Mouse (Mus musculus) thymus, adult 2 months (tissue): ENCODE measurements around the gene Memo1. TPM values are rescaled to one million over a fixed set of nuclear protein-coding genes. Genes with fewer than 3 reads are reported as not detected.
"Not testable (repeated sequence)": the region's sequence is repeated elsewhere in the genome, so short reads cannot be mapped to it uniquely, and the experiment has no call there.

Experiments
- DNase-seq: peaks from one replicate; pipeline ENCODE4 v3.0.0; 2021
- H3K27ac ChIP-seq: fragments of 200-500 bp; 2 replicates; pipeline ENCODE4 v1.5.1; 2012; ENCODE audit warnings: low read length, control low read depth; ENCODE audit not compliant: control insufficient read depth, insufficient read depth
- H3K27me3 ChIP-seq: fragments of 200-500 bp; 2 replicates; pipeline ENCODE4 v1.6.1; 2012; ENCODE audit warnings: mild to moderate bottlenecking, low read length, moderate library complexity, mixed read lengths; ENCODE audit not compliant: control insufficient read depth, insufficient read depth
- H3K36me3 ChIP-seq: fragments of 200-500 bp; 2 replicates; pipeline ENCODE4 v1.6.1; 2012; ENCODE audit warnings: mild to moderate bottlenecking, low read length, moderate library complexity; ENCODE audit not compliant: control insufficient read depth, insufficient read depth
- H3K4me1 ChIP-seq: fragments of 200-500 bp; replicated peaks from 2 replicates; pipeline ENCODE4 v1.6.1; 2012; ENCODE audit warnings: low read length; ENCODE audit not compliant: control insufficient read depth, insufficient read depth
- H3K4me3 ChIP-seq: fragments of 200-500 bp; 2 replicates; pipeline ENCODE4 v1.5.1; 2012; ENCODE audit warnings: mild to moderate bottlenecking, low read length, control low read depth, moderate library complexity; ENCODE audit not compliant: control insufficient read depth, insufficient read depth
- CTCF ChIP-seq: fragments of 200-500 bp; IDR thresholded peaks from 2 replicates; pipeline ENCODE4 v1.5.1; 2012; ENCODE audit warnings: mild to moderate bottlenecking, control low read depth, low read length, moderate library complexity, borderline replicate concordance; ENCODE audit not compliant: control insufficient read depth, poor library complexity, insufficient read depth; ENCODE audit errors: extremely low read depth
- POLR2A ChIP-seq: fragments of 200-500 bp; IDR thresholded peaks from 2 replicates; pipeline ENCODE4 v1.6.1; 2012; ENCODE audit warnings: mild to moderate bottlenecking, low read length, control low read depth, moderate library complexity; ENCODE audit not compliant: control insufficient read depth, poor library complexity, insufficient read depth; ENCODE audit errors: extremely low read depth
- WGBS: fragments of 180-500 bp; shearing (Covaris S2); methylation state at CpG from one replicate; pipeline ENCODE4 v1.1.7; 2018; 5-methylcytosine and 5-hydroxymethylcytosine counted together
- polyA plus RNA-seq: library from polyadenylated mRNA; depleted of rRNA; stranded (reverse); fragments of >200 nt; gene quantifications from 2 replicates; pipeline ENCODE4 v1.2.3, GENCODE M21; 2012; rRNA removed

Memo1 gene
- polyA plus RNA-seq, result 64.5 and 74.9 TPM in 2 replicates

DNA sequence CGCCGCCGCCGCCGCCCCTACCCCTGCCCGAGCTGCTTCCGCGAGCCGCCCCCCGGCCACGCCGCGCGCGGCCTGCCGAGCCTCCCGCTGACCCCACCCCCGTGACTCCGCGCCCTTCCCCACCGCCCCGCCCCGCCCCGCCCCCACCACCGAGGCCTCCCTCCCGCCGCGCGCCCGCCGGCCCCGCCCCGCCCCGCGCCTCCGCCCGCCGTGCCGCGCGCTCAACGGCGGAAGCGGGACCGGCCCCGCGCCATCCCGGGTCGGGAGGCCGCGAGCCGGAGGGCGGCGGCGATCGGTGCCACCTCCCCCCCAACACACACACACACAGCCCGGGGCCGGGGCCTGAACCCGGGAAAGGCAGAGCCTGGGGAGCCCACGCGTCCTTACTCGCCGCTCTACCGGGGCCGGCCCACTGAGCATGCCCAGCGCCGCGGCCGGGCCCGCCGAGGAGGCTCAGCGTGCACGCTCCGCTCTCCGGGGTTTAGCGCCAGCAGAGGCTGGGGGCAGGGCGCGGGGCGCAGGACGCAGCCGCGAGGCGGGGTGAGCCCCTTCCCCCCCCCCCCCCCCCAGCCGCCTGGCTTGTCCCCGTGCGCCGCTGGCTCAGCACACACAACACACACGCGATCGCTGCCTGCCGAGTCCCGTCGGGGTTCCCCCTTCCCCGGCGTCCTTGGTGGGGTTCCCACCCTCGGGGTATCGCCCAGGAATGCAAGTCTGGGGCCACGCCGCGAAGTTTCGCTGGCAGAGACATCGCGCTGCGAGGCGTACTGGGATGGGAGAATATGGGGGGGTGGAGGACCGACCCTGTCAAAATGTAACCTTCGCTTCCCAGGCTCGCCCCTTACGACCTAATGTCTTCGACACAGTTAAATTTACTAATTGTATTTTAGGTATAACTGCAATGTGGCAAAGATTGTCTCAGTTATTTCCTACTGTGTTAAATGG lies at the start of gene Memo1:
Gene Memo1 (minus strand): TSS at position 496 of the 945 bp plus-strand sequence.
- peak within 1 kb of the TSS; percentile 39 for H3K27ac ChIP-seq
- H3K36me3 ChIP-seq, result peaks cover 4% of the 10 kb centered on the region; the same call in 1 of the 2 replicates
- peak within 1 kb of the TSS; percentile 91 for H3K4me3 ChIP-seq
- DNase-seq, result peak; percentile 81
- peak; percentile 77 for TF ChIP-seq POLR2A
- TF ChIP-seq CTCF, result no peak
- no peaks in the 10 kb centered on the region for H3K27me3 ChIP-seq
- WGBS, result 1% methylated on average over 66 of the region's 110 CpGs
- peaks cover 4% of the 10 kb centered on the region; the same call in 1 of the 2 replicates for H3K4me1 ChIP-seq

DNA sequence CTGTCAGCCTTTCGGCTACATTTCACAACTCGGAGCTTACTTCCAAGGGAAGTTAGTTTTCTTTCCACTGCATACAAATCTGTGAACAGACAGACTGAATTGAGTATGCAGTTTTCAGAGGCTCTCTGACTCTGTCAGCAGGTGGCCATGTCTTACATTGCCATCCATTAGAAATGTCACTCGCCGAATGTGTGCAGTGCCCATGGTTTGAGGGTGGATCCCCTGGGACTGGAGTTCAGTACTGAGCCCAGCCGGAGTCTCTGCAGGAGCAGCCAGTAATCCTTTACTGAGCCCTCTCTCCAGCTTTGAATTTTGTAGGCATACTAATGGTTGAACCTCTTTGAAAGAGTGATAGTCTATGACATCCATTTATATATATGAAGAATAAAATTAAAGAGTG lies 45.8 kb upstream of the Memo1 start:
- Histone ChIP-seq H3K4me3 (no peak overlapping the region), H3K4me1 (peaks cover 10% of the 10 kb centered on the region), H3K36me3 (no peaks in the 10 kb centered on the region), H3K27ac (no peak overlapping the region), H3K27me3 (no peaks in the 10 kb centered on the region)
- TF ChIP-seq POLR2A, result no peak
- no peak for TF ChIP-seq CTCF
- 83% methylated on average over 5 of the region's 5 CpGs for WGBS
- no peak for DNase-seq

DNA sequence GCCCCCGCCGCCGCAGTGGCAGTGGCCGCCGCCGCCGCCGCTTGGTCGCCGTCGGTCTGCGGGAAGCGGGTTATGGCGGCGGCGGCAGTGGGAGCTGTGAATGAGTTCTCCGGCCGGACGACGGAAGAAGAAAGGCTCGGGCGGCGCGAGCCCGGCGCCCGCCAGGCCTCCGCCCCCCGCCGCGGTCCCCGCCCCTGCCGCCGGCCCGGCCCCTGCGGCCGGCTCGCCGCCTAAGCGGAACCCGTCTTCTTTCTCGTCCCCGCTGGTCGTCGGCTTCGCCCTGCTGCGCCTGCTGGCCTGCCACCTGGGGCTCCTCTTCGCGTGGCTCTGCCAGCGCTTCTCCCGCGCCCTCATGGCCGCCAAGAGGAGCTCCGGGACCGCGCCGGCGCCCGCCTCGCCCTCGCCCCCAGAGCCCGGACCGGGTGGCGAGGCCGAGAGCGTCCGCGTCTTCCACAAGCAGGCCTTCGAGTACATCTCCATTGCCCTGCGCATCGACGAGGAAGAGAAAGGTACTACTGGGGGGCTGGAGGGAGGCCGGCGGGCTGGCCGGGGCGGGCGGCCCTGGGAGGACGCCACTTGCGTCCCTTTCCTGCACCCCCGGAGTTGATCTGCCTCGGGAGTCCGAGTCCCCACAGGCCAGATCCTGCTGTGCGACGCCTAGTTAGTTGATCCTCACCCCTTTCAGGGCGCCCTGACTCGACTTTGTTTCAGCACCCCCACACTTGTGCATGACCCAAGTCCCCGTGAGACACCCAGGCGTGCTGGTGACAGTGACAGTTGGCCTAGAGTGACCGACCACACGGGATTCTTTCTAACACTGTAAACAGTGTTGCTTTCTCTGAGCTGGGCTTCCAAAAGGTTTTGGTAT lies 43.9 kb upstream of the Memo1 start, which contains the start of gene Spast:
Gene Spast (plus strand): TSS at position 51 of the 868 bp plus-strand sequence.
- DNase-seq, result peak; percentile 66
- WGBS, result under 1% methylated on average over 80 of the region's 90 CpGs
- Histone ChIP-seq H3K27ac (peak within 1 kb of the TSS; percentile 11; the same call in 1 of the 2 replicates), H3K4me3 (peak within 1 kb of the TSS; percentile 93), H3K36me3 (no peaks in the 10 kb centered on the region), H3K27me3 (no peaks in the 10 kb centered on the region), H3K4me1 (peaks cover 10% of the 10 kb centered on the region)
- TF ChIP-seq POLR2A, result no peak
- peak; percentile 9; the same call in 1 of the 2 replicates for TF ChIP-seq CTCF

DNA sequence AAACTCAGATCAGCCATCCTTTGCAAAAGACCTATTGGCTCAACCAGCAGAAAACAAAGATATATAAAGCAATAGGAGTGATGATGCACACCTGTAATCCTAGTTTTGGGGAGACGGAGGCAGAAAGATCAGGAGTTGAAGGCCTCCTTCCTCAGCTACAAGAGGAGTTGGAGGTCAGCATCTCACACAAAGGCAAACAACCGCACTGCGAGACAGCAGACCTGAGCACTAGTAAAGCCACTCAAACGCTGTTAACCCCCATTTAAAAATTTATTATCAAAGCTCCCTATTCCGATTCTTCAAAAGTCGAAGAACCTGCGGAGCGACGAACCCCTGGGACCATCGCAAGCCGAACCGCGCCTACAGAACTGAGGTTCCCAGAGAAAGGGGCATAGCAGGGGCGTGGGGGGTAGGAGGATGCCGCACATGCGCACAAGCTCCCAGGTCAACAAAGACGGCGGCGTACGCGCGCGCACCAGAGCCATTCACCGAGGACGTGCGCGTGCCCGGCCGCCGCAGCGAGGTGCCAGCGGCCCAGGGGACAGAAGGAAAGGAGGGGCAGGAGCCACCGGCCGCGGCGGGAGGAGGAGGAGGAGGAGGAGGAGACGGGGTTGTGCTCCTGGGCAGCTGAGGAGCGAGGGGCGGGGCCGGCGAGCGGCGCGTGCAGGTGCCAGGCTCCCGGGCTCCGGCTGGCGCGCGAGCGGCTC lies 43.1 kb upstream of the Memo1 start:
- peak; percentile 72 for TF ChIP-seq POLR2A
- TF ChIP-seq CTCF, result 0 out of 2 replicates have a peak, but pooled peaks have one; percentile 65
- DNase-seq, result peak; percentile 94
- peaks cover 10% of the 10 kb centered on the region for H3K4me1 ChIP-seq
- H3K27me3 ChIP-seq, result no peaks in the 10 kb centered on the region
- H3K27ac ChIP-seq, result no peak overlapping the region; the same call in 1 of the 2 replicates
- peak overlapping the region; percentile 93 for H3K4me3 ChIP-seq
- H3K36me3 ChIP-seq, result no peaks in the 10 kb centered on the region
- under 1% methylated on average over 47 of the region's 50 CpGs for WGBS

DNA sequence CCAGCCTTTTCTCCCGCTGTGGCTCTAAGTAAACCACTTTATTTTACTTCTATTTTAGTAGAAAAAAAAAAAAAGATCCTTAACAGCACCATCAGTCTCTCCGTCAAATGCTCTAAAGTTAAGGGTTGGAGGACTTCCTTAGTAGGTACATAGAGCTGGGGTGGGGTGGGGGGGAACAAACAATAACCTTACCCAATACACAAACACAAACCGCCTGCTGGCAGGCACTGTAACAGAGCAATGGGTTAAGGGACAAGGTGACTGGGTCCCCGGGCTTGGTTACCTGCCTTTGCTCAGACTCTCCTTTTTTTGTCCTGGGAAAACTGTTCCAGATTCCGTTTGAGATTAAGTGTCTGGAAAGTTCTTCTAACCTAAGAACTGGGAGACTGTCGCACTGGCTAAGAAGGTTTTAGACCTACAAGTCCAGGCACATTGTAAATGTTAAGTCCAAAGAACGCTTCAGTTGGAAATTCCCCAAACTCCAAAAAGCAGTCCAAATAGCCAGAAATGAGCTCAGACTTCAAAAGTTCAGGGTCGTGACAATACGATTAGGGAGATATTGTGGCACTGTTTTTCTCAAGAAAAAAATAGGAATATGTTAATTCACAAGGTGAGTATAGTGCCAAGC lies 35.8 kb upstream of the Memo1 start:
- TF ChIP-seq CTCF (no peak), POLR2A (no peak)
- Histone ChIP-seq H3K27ac (no peak overlapping the region), H3K27me3 (no peaks in the 10 kb centered on the region), H3K36me3 (no peaks in the 10 kb centered on the region), H3K4me3 (no peak overlapping the region), H3K4me1 (no peaks in the 10 kb centered on the region)
- WGBS, result 82% methylated on average over 9 of the region's 9 CpGs
- DNase-seq, result no peak

DNA sequence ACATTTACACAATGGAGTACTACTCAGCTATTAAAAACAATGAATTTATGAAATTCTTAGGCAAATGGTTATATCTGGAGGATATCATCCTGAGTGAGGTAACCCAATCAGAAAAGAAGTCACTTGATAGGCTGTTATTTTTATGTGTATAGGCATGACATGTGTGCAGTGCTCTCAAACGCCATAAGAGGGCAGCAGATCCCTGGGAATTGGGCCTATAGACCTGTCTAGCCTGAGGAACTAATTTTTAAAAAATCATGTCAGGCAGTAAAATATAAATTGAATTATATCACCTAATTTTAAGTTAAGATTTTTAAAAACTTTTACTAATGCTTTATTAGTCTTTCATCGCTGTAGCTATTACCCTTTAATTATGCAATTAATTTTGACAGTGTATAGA lies 32.8 kb upstream of the Memo1 start:
- WGBS, result 52% methylated on average over 2 of the region's 2 CpGs
- DNase-seq, result peak; percentile 59

DNA sequence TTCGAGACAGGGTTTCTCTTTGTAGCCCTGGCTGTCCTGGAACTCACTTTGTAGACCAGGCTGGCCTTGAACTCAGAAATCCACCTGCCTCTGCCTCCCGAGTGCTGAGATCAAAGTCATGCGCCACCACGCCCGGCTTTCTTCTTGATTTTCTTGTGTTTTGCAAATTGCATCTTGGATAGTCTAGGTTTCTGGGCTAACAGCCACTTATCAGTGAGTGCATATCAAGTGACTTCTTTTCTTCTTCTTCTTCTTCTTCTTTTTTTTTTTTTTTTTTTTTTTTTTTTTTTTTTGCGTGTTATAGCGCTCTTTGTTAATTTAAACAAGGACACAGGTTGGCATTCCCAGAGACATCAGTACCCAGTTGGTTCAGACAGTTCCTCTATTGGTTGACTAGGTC lies 31.9 kb upstream of the Memo1 start:
- H3K36me3 ChIP-seq, H3K4me1 ChIP-seq, H3K27ac ChIP-seq, H3K4me3 ChIP-seq, DNase-seq, H3K27me3 ChIP-seq: not testable (repeated sequence)
- 89% methylated on average over 7 of the region's 7 CpGs for WGBS

More for the DNA sequence above, 32.8 kb upstream of the Memo1 start:
- H3K36me3 ChIP-seq, H3K4me3 ChIP-seq, H3K27me3 ChIP-seq, H3K4me1 ChIP-seq, H3K27ac ChIP-seq: not testable (repeated sequence)
